Mouse (Mus musculus) hindbrain, embryonic 16.5 days (tissue): Measurements from ENCODE around the gene Polk. TPM values are rescaled to one million over a fixed set of nuclear protein-coding genes. Genes with fewer than 3 reads are reported as not detected.

Experiments
- ATAC-seq: fragments of 200-750 bp; cut with Nextera tagmentation; 2 replicates; pipeline ENCODE4 v1.8.0; 2017; ENCODE audit warnings: moderate TSS enrichment, moderate library complexity
- H3K27ac ChIP-seq: fragments of 300-500 bp; sonication (generic); 2 replicates; pipeline ENCODE4 v1.5.1; 2014; ENCODE audit warnings: low read depth, mild to moderate bottlenecking, control low read depth, low read length, moderate library complexity
- H3K27me3 ChIP-seq: fragments of 300-500 bp; sonication (generic); replicated peaks from 2 replicates; pipeline ENCODE4 v1.6.1; 2014; ENCODE audit warnings: low read length; ENCODE audit not compliant: control insufficient read depth, insufficient read depth
- H3K36me3 ChIP-seq: fragments of 300-500 bp; sonication (generic); 2 replicates; pipeline ENCODE4 v1.6.1; 2014; ENCODE audit warnings: mild to moderate bottlenecking, low read length, moderate library complexity, mixed read lengths; ENCODE audit not compliant: control insufficient read depth, insufficient read depth
- H3K4me1 ChIP-seq: fragments of 300-500 bp; sonication (generic); 2 replicates; pipeline ENCODE4 v1.6.1; 2014; ENCODE audit warnings: low read depth, low read length; ENCODE audit not compliant: control insufficient read depth, insufficient read depth
- H3K4me2 ChIP-seq: fragments of 300-500 bp; sonication (generic); 2 replicates; pipeline ENCODE4 v1.6.1; 2014; ENCODE audit warnings: mild to moderate bottlenecking, low read length, control low read depth, moderate library complexity
- H3K4me3 ChIP-seq: fragments of 300-500 bp; sonication (generic); 2 replicates; pipeline ENCODE4 v1.5.1; 2014; ENCODE audit warnings: mild to moderate bottlenecking, low read length, control low read depth, moderate library complexity
- H3K9ac ChIP-seq: fragments of 300-500 bp; sonication (generic); 2 replicates; pipeline ENCODE4 v1.6.1; 2014; ENCODE audit warnings: low read depth, mild to moderate bottlenecking, control low read depth, low read length, moderate library complexity
- H3K9me3 ChIP-seq: fragments of 300-500 bp; sonication (generic); 2 replicates; pipeline ENCODE4 v1.6.1; 2014; ENCODE audit warnings: mild to moderate bottlenecking, low read length, moderate library complexity; ENCODE audit not compliant: control insufficient read depth
- WGBS: fragments of 180-500 bp; shearing (Covaris S2); extraction: QIAGEN DNeasy Blood & Tissue Kit; methylation state at CpG from one replicate; pipeline ENCODE4 v1.1.7; 2014; 5-methylcytosine and 5-hydroxymethylcytosine counted together
- polyA plus RNA-seq: library from polyadenylated mRNA; unstranded; fragments of >200 nt; fragmentation: Nextera tagmentation; extraction: Ambion mirVana; gene quantifications from 2 replicates; pipeline ENCODE4 v1.2.1, GENCODE M21; 2015

Polk gene
- polyA plus RNA-seq, 1 experiment from 2014 or later: 7.4 TPM

DNA sequence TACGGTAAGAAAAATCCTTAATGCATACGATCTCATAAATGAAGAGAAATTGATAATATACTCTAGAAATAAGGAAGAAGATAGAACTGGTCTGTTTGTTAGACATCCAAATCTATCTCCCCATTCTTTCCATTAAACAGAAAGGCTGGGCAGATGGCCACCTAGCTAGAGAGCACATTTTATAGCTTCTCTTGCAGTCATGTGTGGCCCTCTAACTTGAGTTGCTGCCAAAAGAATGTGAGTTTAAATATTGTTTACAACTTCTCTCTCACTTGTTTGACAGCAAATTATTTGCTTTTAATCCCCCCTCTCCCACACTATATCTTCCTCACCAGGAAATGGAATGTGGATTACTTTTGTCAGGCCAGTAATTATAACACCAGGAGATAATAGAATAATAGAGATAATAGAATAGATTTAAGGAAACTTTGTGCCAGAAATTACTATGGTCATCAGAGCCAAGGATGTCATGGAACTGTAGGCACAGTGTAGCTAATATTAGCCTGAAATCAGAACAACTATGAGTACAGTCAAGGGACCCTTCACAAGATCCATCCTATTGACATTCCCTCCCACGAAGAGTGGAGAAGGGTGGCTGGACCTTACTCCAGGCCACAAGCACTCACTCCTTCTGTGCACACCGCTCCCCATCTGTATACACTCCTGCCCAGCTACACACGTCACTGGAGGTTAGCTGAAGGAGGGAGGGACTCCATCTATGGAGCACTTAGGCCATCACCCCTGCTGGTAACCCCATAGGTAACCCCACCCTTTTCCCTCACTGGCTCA lies 28.0 kb downstream of the Polk start:
- no peak overlapping the region for H3K4me3 ChIP-seq
- H3K4me1 ChIP-seq: no peaks in the 10 kb centered on the region
- no peak overlapping the region for H3K4me2 ChIP-seq
- H3K27me3 ChIP-seq: no peaks in the 10 kb centered on the region
- ATAC-seq: no peak
- no peak overlapping the region for H3K27ac ChIP-seq
- H3K36me3 ChIP-seq: no peaks in the 10 kb centered on the region
- no peaks in the 10 kb centered on the region for H3K9me3 ChIP-seq
- no peak overlapping the region for H3K9ac ChIP-seq
- 91% methylated on average over 5 of the region's 5 CpGs for WGBS

DNA sequence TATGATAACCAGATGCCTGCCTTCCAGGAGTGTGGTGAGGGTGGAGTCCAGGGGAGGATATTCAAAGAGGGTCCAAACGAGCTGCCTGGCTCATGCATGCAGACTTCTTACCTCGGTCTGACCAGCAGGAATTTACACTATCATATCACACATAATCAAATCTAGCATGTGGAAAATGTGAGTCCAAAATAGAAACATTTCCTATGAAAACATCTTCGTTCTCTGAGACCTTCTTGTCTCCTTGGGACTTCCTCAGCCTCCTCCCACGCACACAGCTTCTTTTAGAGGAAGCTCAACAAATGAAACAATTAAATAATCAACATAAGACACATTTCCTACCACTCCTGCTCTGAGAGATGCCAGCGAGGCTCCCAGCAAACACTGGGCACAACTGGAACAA lies 30.5 kb downstream of the Polk start:
- ATAC-seq: no peak
- Histone ChIP-seq H3K4me1 (no peaks in the 10 kb centered on the region), H3K36me3 (no peaks in the 10 kb centered on the region), H3K4me2 (no peak overlapping the region), H3K9me3 (no peaks in the 10 kb centered on the region), H3K4me3 (no peak overlapping the region), H3K9ac (no peak overlapping the region), H3K27me3 (no peaks in the 10 kb centered on the region), H3K27ac (no peak overlapping the region)
- 73% methylated on average over 5 of the region's 5 CpGs for WGBS

DNA sequence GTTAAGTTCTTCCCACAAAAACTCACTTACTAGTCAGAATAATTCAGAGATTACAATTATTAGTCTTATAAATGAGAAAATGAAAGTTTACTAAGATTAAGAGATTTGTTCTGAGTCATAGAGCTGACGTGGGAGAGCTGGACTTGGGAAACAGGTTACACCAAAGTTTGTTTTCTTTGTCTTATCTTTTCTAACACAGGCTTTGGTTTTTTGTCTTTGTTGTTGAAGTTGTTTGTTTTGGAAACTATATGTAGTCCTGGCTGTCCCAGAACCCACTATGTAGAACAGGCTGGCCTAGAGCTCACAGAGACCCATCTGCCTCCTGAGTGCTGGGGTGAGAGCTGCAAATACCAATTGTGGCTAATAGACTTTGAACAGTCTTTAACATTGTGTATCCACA lies 31.1 kb downstream of the Polk start:
- no peaks in the 10 kb centered on the region for H3K36me3 ChIP-seq
- no peak overlapping the region for H3K4me3 ChIP-seq
- H3K4me2 ChIP-seq: no peak overlapping the region
- no peak overlapping the region for H3K27ac ChIP-seq
- no peak overlapping the region for H3K9ac ChIP-seq
- 90% methylated on average over 1 of the region's 1 CpGs for WGBS
- no peaks in the 10 kb centered on the region for H3K4me1 ChIP-seq
- ATAC-seq: no peak
- H3K9me3 ChIP-seq: no peaks in the 10 kb centered on the region
- no peaks in the 10 kb centered on the region for H3K27me3 ChIP-seq

- Histone ChIP-seq H3K4me2 (no peak overlapping the region), H3K9ac (no peak overlapping the region), H3K36me3 (no peaks in the 10 kb centered on the region), H3K4me3 (no peak overlapping the region), H3K27ac (no peak overlapping the region), H3K9me3 (no peaks in the 10 kb centered on the region), H3K4me1 (no peaks in the 10 kb centered on the region), H3K27me3 (no peaks in the 10 kb centered on the region)
- WGBS: 78% methylated on average over 13 of the region's 13 CpGs
- ATAC-seq: no peak
Observed at GRCm38 (mm10) chr13:96510635-96511034, 31.7 kb downstream of the Polk start.

DNA sequence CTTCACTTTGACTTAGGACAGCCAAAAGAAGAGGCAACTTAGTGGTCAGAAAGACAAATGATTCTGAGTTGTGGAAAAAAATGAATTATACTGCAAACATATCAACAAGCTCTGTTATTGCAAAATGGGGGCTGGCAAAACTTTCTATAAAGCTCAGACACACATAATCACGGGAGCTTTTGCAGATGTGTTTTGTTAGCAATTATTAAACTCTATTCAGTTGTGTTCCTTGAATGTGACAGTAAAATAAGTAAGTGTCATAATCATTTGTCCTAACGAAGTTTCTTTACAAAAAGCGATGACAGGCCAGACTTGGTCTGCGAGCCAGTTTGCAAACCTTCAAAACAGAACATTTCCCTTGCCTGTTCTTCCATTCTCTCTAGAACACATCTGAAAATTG lies 34.8 kb downstream of the Polk start:
- no peak overlapping the region for H3K4me3 ChIP-seq
- H3K4me1 ChIP-seq: no peaks in the 10 kb centered on the region
- H3K9ac ChIP-seq: no peak overlapping the region
- no peak overlapping the region for H3K27ac ChIP-seq
- H3K9me3 ChIP-seq: no peaks in the 10 kb centered on the region
- H3K27me3 ChIP-seq: no peaks in the 10 kb centered on the region
- no peak for ATAC-seq
- no peaks in the 10 kb centered on the region for H3K36me3 ChIP-seq
- 90% methylated on average over 4 of the region's 4 CpGs for WGBS
- H3K4me2 ChIP-seq: no peak overlapping the region

GRCm38 (mm10) chr13:96506313-96506712 lies 36.1 kb downstream of the Polk start:
- Histone ChIP-seq H3K27ac (no peak overlapping the region), H3K4me1 (no peaks in the 10 kb centered on the region), H3K27me3 (no peaks in the 10 kb centered on the region), H3K4me2 (no peak overlapping the region), H3K9me3 (no peaks in the 10 kb centered on the region), H3K4me3 (no peak overlapping the region), H3K9ac (no peak overlapping the region), H3K36me3 (no peaks in the 10 kb centered on the region)
- WGBS: 85% methylated on average over 6 of the region's 6 CpGs
- no peak for ATAC-seq

DNA sequence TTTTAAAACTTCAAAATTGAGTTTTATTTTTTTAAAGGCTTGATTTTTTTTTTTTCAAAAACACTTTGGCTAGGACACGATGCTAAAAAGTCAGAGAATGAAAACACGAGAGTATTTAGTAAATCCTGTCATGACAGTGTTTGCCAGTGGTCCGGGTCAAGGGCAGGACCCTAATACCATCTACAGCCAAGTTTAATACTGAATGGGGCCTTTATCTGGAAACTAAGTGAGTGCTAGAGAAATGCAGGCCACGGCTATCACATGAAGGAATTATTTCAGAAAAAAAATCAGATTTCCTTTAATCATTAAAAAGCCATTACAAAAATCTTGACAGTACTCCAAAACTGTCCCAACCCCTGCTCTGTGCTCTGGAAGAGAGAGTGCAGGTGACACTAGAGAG lies 36.7 kb downstream of the Polk start:
- Histone ChIP-seq H3K4me3 (no peak overlapping the region), H3K36me3 (no peaks in the 10 kb centered on the region), H3K9ac (no peak overlapping the region), H3K4me2 (no peak overlapping the region), H3K27ac (no peak overlapping the region), H3K9me3 (no peaks in the 10 kb centered on the region), H3K4me1 (no peaks in the 10 kb centered on the region), H3K27me3 (no peaks in the 10 kb centered on the region)
- WGBS: 85% methylated on average over 4 of the region's 4 CpGs
- no peak for ATAC-seq

DNA sequence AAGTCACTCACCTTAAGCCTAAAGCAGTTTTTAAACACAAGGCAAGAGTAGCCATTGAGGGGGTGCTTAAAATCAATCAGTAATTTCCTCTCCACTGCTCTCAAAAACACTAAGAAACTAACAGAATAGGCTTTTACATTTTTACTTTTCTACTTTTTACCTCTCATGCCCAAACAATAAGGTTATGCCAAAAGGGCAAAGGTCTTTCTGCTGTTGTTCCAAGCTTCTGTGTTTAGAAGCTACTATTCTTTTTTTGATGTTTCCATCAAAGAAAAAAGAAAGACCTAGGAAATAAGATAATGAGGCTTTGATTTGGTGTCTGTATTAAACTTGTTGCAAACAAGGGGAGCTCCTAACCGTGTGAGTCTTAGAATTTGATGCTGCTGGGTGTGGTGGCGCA lies 42.5 kb downstream of the Polk start:
- H3K27me3 ChIP-seq: no peaks in the 10 kb centered on the region
- 77% methylated on average over 2 of the region's 2 CpGs for WGBS
- no peak overlapping the region for H3K9ac ChIP-seq
- ATAC-seq: no peak
- H3K4me2 ChIP-seq: no peak overlapping the region
- H3K27ac ChIP-seq: no peak overlapping the region
- H3K36me3 ChIP-seq: no peaks in the 10 kb centered on the region
- no peaks in the 10 kb centered on the region for H3K9me3 ChIP-seq
- H3K4me1 ChIP-seq: no peaks in the 10 kb centered on the region
- no peak overlapping the region for H3K4me3 ChIP-seq

DNA sequence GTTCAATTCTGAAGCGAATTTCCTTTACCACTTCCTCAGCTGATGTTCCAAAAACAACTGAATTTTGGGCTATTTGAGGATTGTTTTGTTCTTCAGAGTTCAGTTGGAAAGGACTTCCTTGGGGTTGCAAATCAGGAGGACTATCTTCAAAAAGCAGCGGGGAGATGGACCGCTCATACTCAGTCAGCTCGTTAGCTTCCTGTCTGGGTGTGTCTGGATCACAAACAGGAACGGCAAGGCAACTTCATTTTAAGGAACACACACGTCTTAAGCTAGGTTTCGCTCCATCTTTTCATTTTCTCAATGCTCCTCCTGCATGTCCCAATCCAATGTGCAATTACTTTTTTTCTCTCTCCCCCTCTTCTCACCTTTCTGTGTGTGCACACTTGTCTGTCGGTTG lies 45.7 kb downstream of the Polk start:
- Histone ChIP-seq H3K36me3 (no peaks in the 10 kb centered on the region), H3K9me3 (no peaks in the 10 kb centered on the region), H3K9ac (no peak overlapping the region), H3K4me3 (no peak overlapping the region), H3K27ac (no peak overlapping the region), H3K4me1 (no peaks in the 10 kb centered on the region), H3K27me3 (no peaks in the 10 kb centered on the region), H3K4me2 (no peak overlapping the region)
- 88% methylated on average over 8 of the region's 8 CpGs for WGBS
- no peak for ATAC-seq
